Mouse (Mus musculus): ENCODE results near the gene Sipa1l3.

- TF ChIP-seq CTCF (conservative IDR thresholded peaks at IDR 0.05; ENCODE audit: low read length) (no peak), NANOG (IDR thresholded peaks at IDR 0.05; ENCODE audit: borderline replicate concordance, low read length) (no peak)
These were observed 224.2 kb downstream of the Sipa1l3 start for GRCm38 (mm10) chr7:29294111-29294761.

Measured in E14TG2a.4 (cell line).